Mouse (Mus musculus) kidney, postnatal 10 days (tissue): ENCODE data around the gene Cyp4f39.
A peak's percentile ranks its signal among the peaks of the same experiment; 100 is the strongest.
"Not testable (repeated sequence)": the region's sequence is repeated elsewhere in the genome, so short reads cannot be mapped to it uniquely, and the experiment has no call there.

Experiments used
- DNase-seq: peaks from one replicate; pipeline ENCODE4 v3.0.0; 2021; ENCODE audit warnings: mixed read lengths

Gene Cyp4f39

GRCm38 (mm10) chr17:32474954-32475560, 22.5 kb downstream of the Cyp4f39 start:
- no peak for DNase-seq

DNA sequence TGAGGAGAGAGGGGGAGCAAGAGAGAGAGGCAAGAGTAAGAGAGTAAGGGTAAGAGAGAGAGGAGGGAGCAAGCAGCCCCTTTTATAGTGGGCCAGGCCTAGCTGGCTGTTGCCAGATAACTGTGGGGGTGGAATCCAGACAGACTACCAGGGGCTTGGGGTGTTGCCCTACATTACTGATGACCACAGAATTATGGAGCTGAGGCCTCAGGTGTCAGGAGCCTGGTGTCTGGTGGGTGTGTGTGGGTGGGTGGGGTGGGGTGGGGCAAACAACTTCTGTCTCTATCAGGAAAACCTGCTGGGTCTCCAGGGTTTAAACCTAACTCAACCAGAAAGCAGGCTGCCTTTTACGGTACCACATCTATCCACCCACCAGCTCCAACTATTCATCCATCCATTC, 24.7 kb downstream of the Cyp4f39 start:
- DNase-seq = no peak

DNA sequence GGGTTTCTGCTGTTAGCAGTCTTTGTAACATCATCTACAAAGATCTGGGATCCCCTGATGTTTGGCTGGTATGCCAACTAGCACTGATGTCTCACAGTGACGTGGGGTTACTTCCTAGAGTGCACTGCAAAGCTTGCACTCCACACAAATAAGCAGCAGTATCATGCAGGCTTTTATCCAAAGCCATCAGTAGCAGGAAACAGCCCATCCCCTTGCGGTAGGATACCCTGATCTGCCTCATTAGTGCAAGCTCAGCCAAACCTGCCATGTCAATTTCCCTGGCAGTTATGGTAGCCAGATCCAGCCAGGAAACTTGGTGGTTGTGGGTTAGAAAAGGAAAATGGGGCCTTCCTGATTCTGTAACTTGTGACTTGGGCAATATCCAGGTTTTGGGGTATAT, 26.2 kb downstream of the Cyp4f39 start:
- no peak for DNase-seq

DNA sequence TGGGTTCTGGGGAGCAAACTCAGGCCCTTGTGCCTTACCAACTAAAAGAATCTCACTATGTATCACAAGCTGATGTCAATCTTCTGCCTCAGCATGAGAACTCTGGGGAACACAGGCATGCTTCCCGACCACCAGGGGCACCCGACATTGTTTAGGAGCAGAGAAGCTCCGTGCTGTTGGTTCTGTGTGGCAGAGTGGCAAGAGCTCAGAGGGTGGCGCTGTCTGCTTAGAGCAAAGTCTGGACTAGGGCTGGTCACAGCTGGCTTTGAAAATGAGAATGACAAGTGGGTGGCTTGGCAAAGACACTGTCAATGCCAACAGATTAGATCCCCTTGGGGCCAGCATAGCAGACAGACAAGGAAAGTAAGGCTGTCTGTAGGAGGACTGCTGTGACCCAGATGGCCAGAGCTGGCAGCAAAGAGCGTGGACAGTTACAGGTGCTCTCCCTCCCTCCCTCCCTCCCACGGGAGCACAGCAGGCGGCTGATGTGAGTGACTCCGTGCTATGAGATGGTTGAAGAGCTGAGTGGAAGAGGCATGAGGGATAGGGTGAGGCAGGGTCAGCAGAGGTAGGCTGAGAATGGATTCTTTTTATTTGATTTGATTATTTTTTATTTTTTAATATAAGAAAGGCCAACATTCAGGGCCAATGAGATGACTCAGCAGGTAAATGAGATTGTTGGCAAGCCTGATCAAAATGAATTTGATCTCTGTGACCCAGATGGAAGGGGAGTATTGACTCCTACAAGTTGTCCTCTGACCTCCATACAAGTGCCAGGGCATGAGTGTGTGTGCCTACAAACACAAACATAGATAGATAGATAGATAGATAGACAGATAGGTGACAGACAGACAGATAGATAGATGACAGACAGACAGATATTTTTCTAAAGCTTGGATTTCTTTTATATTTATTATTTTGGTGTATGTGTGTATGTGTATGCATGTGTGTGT, 27.3 kb downstream of the Cyp4f39 start:
- peak; percentile 25 for DNase-seq

GRCm38 (mm10) chr17:32481766-32482165, 29.2 kb downstream of the Cyp4f39 start:
- no peak for DNase-seq

DNA sequence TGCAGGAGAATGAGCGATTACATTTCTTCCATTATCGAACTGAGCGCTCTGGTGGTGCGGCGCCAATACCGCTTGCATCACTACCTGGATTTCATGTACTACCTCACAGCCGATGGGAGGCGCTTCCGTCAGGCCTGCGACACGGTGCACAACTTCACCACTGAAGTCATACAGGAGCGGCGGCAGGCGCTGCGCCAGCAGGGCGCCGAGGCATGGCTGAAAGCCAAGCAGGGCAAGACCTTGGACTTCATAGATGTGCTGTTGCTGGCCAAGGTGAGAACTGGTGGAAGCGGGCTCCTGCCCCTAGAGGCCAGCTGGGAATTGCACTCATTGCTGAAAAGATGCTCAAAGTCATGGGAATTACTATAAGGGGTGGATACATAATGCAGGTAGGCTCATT, 30.7 kb downstream of the Cyp4f39 start:
- peak; percentile 92 for DNase-seq

GRCm38 (mm10) chr17:32492349-32492980, 39.9 kb downstream of the Cyp4f39 start:
- DNase-seq = peak; percentile 56

DNA sequence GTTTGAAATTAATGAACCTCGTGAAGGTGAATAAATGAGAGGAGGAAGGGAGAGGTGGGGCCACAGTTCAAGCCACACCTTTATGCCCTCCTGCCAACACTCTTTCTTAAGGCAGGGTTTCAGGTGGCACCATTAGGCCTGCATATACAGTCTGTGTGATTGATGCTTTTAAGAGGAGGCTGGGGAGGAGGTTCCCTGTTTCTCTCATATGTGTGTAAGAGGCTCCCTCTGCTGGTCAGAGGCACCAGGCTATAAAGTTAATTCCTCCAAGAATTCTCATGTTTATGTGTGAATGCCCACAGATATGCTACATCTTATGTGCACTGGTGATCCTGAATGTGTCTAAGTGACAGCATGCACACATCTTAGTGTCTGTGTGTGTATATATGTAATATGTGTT, 42.1 kb downstream of the Cyp4f39 start:
- DNase-seq = peak; percentile 84

- not testable (repeated sequence) for DNase-seq
Observed at GRCm38 (mm10) chr17:32500511-32500910, 48.0 kb downstream of the Cyp4f39 start.

- DNase-seq = no peak
Observed at GRCm38 (mm10) chr17:32501051-32501450, 48.5 kb downstream of the Cyp4f39 start.

DNA sequence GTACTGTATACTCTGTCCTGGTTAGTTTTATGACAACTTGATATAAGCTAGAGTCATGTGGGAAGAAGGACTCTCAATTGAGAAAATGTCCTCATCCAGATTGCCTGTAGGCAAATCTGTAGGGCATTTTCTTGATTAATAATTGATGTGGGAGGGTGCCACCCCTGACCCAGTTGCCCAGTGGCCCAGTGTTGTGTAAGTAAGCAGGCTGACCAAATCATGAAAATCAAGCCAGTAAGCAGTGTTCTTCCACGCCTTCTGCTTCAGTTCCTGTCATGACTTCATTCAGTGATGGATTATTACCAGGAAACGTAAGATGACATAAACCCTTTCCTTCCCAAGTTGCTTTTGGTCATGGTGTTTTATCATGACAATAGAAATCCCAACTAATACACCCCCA, 50.6 kb downstream of the Cyp4f39 start:
- no peak for DNase-seq

GRCm38 (mm10) chr17:32505851-32506728, 53.6 kb downstream of the Cyp4f39 start, which contains the start of gene Cyp4f17:
Cyp4f17 (plus strand) TSS chr17:32506050.
- peak; percentile 72 for DNase-seq

- DNase-seq = peak; percentile 28
Observed at GRCm38 (mm10) chr17:32506729-32507245, 54.3 kb downstream of the Cyp4f39 start.

- DNase-seq = no peak
Observed at GRCm38 (mm10) chr17:32516126-32516525, 63.6 kb downstream of the Cyp4f39 start.

DNA sequence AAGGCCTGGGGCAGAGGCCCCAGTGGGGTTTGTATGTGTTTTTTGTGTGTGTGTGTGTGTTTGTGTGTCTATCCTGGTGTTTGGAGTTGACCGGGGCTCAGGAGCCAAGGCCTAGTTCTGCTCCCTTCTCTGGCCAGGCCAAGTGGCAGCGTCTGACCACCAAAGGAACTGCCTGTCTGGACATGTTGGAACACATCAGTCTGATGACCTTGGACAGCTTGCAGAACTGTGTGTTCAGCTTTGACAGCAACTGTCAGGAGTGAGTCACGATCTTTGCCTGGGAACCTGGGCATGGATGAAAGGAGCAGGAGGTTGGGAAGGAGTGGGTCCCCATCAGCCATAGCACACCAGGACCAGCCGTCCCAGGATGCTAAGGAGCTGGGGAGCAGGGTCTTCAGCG, 69.5 kb downstream of the Cyp4f39 start:
- no peak for DNase-seq

DNA sequence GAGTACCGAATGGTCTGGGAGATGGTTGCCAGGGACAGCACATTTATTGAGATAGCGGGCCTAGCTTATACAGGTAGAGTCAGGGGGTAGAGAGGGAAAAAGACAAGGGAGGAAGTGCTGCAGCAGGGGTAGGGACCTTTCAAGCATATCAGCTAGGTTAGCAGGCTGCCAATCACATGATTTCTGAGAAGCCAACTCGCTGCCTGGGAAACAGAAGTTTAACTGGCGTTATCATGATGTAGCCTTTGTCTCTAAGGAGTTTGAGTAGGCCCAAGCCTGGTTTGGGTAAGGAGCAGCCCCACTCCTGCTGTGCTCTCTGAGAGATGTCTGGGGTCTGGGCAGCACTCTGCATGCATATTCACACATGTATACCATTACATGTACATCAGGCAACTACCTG, 69.9 kb downstream of the Cyp4f39 start:
- no peak for DNase-seq

GRCm38 (mm10) chr17:32522816-32523215, 70.3 kb downstream of the Cyp4f39 start:
- DNase-seq = no peak

DNA sequence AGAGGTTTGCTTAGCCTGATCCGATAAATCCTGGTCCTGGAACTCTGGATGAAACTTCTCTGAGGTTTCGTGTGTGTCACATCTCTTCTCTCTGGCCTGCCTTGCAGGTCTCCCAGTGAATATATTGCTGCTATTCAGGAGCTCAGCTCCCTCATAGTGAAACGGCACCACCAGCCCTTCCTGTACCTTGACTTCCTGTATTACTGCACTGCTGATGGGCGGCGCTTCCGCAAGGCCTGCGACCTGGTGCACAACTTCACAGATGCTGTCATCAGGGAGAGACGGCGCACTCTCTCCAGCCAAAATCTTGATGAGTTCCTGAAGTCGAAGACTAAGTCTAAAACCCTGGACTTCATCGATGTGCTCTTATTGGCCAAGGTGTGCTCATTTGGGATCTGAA, 71.4 kb downstream of the Cyp4f39 start:
- DNase-seq = no peak

- DNase-seq = not testable (repeated sequence)
Observed at GRCm38 (mm10) chr17:32526341-32526740, 73.8 kb downstream of the Cyp4f39 start.

- no peak for DNase-seq
Observed at GRCm38 (mm10) chr17:32527748-32528147, 75.2 kb downstream of the Cyp4f39 start.

DNA sequence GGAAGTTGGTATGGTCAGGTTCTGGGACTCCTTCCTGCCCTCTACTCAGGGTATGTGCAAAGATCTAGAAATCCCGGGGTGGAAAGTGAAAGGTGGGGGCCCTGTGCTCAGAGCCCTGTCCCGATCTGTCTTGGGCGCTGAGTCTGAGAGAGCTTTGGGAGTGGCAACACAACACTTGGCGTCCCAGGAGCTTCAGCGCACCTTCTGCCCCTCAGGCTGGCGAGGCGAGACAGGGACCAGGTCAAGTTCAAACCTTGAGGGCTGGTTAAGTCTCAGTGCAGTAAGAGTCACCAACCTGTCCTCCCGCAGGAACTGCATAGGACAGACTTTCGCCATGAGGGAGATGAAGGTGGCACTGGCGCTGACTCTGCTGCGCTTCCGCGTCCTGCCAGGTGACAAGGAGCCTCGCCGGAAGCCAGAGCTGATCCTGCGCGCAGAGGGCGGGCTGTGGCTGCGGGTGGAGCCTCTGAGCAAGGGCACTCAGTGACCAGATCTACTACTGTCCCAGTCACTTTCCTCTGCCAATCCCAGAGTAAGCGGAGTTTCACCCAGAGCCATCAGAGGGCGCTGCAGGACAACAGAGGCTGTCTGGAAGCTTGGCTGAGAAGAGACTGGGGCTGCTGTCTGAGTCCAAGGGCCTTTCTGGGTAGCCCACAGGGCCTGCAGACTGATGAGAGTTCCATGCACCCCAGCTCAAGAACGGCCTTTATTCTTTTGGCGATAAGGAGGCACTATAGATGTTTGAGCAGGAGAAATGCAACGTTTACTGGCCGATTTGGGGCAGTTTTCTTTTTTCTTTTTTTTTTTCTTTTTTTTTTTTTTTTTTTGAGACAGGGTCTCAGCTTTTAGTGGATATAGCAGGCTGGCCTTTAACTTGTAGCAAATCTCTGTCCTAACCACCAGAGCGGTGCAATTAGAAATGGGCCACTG, 76.2 kb downstream of the Cyp4f39 start:
- DNase-seq = peak; percentile 90
